Mouse (Mus musculus) limb, embryonic 15.5 days (tissue): ENCODE results near the gene Crygc. TPM values are rescaled to one million over a fixed set of nuclear protein-coding genes. Genes with fewer than 3 reads are reported as not detected.

Experiments used
- ATAC-seq: fragments of 200-750 bp; cut with Nextera tagmentation; 2 replicates; pipeline ENCODE4 v1.8.0; 2017; ENCODE audit warnings: low read depth, moderate TSS enrichment; ENCODE audit not compliant: insufficient number of reproducible peaks, low FRiP score, low TSS enrichment
- H3K27ac ChIP-seq: fragments of 300-500 bp; sonication (generic); 2 replicates; pipeline ENCODE4 v1.5.1; 2015; ENCODE audit warnings: moderate library complexity, mild to moderate bottlenecking, inconsistent platforms
- H3K27me3 ChIP-seq: fragments of 300-500 bp; sonication (generic); 2 replicates; pipeline ENCODE4 v1.6.1; 2015; ENCODE audit warnings: inconsistent platforms
- H3K36me3 ChIP-seq: fragments of 300-500 bp; sonication (generic); 2 replicates; pipeline ENCODE4 v1.6.1; 2015; ENCODE audit warnings: inconsistent platforms
- H3K4me1 ChIP-seq: fragments of 300-500 bp; sonication (generic); 2 replicates; pipeline ENCODE4 v1.6.1; 2015; ENCODE audit warnings: inconsistent platforms
- H3K4me2 ChIP-seq: fragments of 300-500 bp; sonication (generic); 2 replicates; pipeline ENCODE4 v1.6.1; 2015; ENCODE audit warnings: mild to moderate bottlenecking, inconsistent platforms
- H3K4me3 ChIP-seq: fragments of 300-500 bp; sonication (generic); 2 replicates; pipeline ENCODE4 v1.5.1; 2015; ENCODE audit warnings: mild to moderate bottlenecking, inconsistent platforms
- H3K9ac ChIP-seq: fragments of 300-500 bp; sonication (generic); 2 replicates; pipeline ENCODE4 v1.6.1; 2015; ENCODE audit warnings: inconsistent platforms
- H3K9me3 ChIP-seq: fragments of 300-500 bp; sonication (generic); 2 replicates; pipeline ENCODE4 v1.6.1; 2016; ENCODE audit warnings: inconsistent platforms
- WGBS: fragments of 180-500 bp; shearing (Covaris S2); methylation state at CpG from one replicate; pipeline ENCODE4 v1.1.7; 2015; 5-methylcytosine and 5-hydroxymethylcytosine counted together
- polyA plus RNA-seq: library from polyadenylated mRNA; unstranded; fragments of >200 nt; fragmentation: Nextera tagmentation; extraction: Ambion mirVana; gene quantifications from 2 replicates; pipeline ENCODE4 v1.2.1, GENCODE M21; 2015

The Crygc gene
- not detected in 2 replicates for polyA plus RNA-seq

GRCm38 (mm10) chr1:65073589-65073988, at the start of gene Crygc:
Crygc (minus strand) TSS chr1:65073689.
- no peak within 1 kb of the TSS for H3K9ac ChIP-seq
- H3K27me3 ChIP-seq, result no peaks in the 10 kb centered on the region
- H3K4me3 ChIP-seq, result no peak within 1 kb of the TSS
- ATAC-seq, result no peak
- H3K4me1 ChIP-seq, result no peaks in the 10 kb centered on the region
- WGBS, result 81% methylated on average over 6 of the region's 6 CpGs
- no peak within 1 kb of the TSS for H3K27ac ChIP-seq
- no peak within 1 kb of the TSS for H3K4me2 ChIP-seq
- no peaks in the 10 kb centered on the region for H3K9me3 ChIP-seq
- H3K36me3 ChIP-seq, result no peaks in the 10 kb centered on the region

DNA sequence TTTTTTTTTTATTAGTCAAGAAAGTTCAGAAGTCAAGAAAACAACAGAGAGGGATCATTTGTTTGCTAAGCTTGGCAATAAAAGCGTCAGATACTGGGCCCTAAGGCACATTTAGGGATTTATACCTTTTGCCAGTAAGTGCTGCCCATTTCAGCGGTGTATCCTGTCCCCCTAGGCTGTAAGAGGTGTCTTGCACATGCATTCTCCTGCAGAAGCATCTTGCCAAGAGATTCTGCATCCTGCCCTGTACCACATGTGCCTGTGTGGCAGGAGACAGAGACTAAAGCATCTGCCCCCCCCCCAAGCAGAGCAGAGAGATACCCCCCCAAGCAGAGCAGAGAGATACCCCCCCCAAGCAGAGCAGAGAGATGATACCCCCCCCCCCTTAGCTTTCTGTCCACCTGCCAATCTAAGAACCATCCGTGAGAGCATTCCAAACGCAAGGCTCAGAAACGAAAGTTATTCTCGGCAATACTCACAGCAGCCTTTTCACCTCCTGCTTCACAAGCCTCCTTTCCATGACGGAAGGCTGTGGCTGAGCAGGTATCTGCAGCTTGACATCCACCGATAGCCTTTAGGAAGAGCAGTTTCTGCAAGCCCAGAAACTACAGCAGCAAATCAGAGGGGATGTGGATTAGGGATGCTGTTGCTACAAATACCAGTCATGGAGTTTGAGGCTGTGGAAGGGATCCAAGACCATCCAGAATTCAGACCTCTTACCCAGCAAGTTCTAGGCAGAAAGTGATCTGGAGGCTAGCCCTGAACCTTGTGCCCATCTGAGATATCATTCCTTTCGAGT, 49.3 kb upstream of the Crygc start, which contains the start of gene D630023F18Rik:
Gene D630023F18Rik, minus strand, starts transcription at position 641 of the 799 bp plus-strand sequence.
- no peak for ATAC-seq
- no peaks in the 10 kb centered on the region for H3K27me3 ChIP-seq
- H3K4me3 ChIP-seq, result no peak within 1 kb of the TSS
- no peak within 1 kb of the TSS for H3K9ac ChIP-seq
- H3K4me2 ChIP-seq, result peak within 1 kb of the TSS; percentile 30
- WGBS, result 16% methylated on average over 9 of the region's 9 CpGs
- H3K4me1 ChIP-seq, result no peaks in the 10 kb centered on the region
- H3K36me3 ChIP-seq, result no peaks in the 10 kb centered on the region
- H3K9me3 ChIP-seq, result no peaks in the 10 kb centered on the region
- no peak within 1 kb of the TSS for H3K27ac ChIP-seq

DNA sequence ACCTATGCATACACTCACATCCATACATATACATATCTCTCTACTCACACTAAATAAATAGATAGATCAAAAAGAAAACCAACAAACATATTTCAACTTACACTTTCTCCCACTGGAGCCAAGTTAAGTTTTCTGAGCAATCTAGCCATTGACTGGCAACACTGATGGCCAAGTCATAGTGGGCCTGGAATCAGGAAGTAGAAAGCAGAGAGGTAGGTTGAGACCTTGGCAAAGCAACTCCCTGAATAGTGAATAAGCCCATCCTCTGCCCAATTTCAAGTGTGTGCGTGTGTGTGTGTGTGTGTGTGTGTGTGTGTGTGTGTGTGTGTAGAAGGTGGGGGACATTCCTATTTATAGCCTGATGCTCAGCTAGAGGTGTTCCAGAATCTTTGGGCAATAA, 45.9 kb upstream of the Crygc start, which contains the start of gene Gm28845:
Gene Gm28845, minus strand, starts transcription at position 121 of the 400 bp plus-strand sequence.
- ATAC-seq, result no peak
- WGBS, result 77% methylated on average over 1 of the region's 1 CpGs
- no peaks in the 10 kb centered on the region for H3K36me3 ChIP-seq

GRCm38 (mm10) chr1:65118150-65118913, 44.8 kb upstream of the Crygc start:
- no peak overlapping the region for H3K4me2 ChIP-seq
- H3K9me3 ChIP-seq, result no peaks in the 10 kb centered on the region
- no peak overlapping the region for H3K9ac ChIP-seq
- no peaks in the 10 kb centered on the region for H3K4me1 ChIP-seq
- 65% methylated on average over 8 of the region's 8 CpGs for WGBS
- no peak overlapping the region for H3K27ac ChIP-seq
- H3K36me3 ChIP-seq, result no peaks in the 10 kb centered on the region
- no peaks in the 10 kb centered on the region for H3K27me3 ChIP-seq
- no peak for ATAC-seq
- H3K4me3 ChIP-seq, result no peak overlapping the region

More for the DNA sequence above, 45.9 kb upstream of the Crygc start, which contains the start of gene Gm28845:
- H3K27me3 ChIP-seq, result no peaks in the 10 kb centered on the region
- no peak within 1 kb of the TSS for H3K4me2 ChIP-seq
- no peaks in the 10 kb centered on the region for H3K4me1 ChIP-seq
- no peak within 1 kb of the TSS for H3K27ac ChIP-seq
- H3K9me3 ChIP-seq, result no peaks in the 10 kb centered on the region
- H3K4me3 ChIP-seq, result no peak within 1 kb of the TSS
- no peak within 1 kb of the TSS for H3K9ac ChIP-seq

DNA sequence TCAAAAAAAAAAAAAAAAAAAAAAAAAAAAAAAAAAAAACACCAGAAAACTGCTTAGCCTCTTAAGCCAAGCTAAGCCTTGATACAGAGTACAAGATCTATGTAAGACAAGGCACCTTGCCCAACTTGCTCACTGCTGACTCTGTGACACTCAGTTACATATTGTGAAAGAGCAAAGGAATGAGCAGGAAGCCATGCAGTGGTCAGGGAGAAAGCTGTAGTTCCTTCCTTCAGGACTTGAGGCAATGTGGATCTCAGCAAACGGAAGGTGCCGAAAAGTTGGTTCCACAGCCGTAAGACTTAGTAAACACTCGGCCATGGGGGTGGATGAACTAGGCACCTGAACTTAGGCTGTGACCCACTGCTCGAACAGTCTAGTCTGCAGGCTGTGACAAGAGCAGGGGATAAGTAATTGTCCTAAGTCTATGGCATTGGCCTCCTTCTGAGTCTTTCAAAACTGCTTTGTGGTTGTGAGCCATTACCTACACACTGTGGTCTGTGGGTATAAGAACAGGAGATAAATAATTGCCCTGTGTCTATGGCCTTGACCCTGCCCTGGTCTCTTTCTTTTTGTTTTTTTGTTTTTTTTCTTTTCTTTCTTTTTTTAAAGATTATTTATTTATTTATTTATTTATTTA, 40.2 kb upstream of the Crygc start:
- H3K27ac ChIP-seq, result no peak overlapping the region
- H3K4me1 ChIP-seq, result peaks cover 8% of the 10 kb centered on the region; the same call in 1 of the 2 replicates
- no peaks in the 10 kb centered on the region for H3K9me3 ChIP-seq
- H3K4me3 ChIP-seq, result no peak overlapping the region
- no peaks in the 10 kb centered on the region for H3K36me3 ChIP-seq
- ATAC-seq, result no peak
- no peak overlapping the region for H3K9ac ChIP-seq
- no peaks in the 10 kb centered on the region for H3K27me3 ChIP-seq
- WGBS, result 87% methylated on average over 5 of the region's 5 CpGs
- H3K4me2 ChIP-seq, result no peak overlapping the region

- H3K4me1 ChIP-seq, result peaks cover 8% of the 10 kb centered on the region; the same call in 1 of the 2 replicates
- no peaks in the 10 kb centered on the region for H3K27me3 ChIP-seq
- ATAC-seq, result no peak
- no peak overlapping the region for H3K27ac ChIP-seq
- H3K4me2 ChIP-seq, result peak overlapping the region; percentile 27
- no peaks in the 10 kb centered on the region for H3K36me3 ChIP-seq
- WGBS, result 59% methylated on average over 14 of the region's 14 CpGs
- 0 out of 2 replicates have a peak overlapping the region, but pooled peaks have one; percentile 4 for H3K4me3 ChIP-seq
- H3K9me3 ChIP-seq, result no peaks in the 10 kb centered on the region
- H3K9ac ChIP-seq, result no peak overlapping the region
Observed at GRCm38 (mm10) chr1:65112807-65113196, 39.3 kb upstream of the Crygc start.

GRCm38 (mm10) chr1:65112031-65112806, 38.7 kb upstream of the Crygc start:
- Histone ChIP-seq H3K27ac (no peak overlapping the region), H3K4me2 (peak overlapping the region; percentile 27), H3K36me3 (no peaks in the 10 kb centered on the region), H3K4me3 (peak overlapping the region; percentile 4; the same call in 1 of the 2 replicates), H3K9me3 (no peaks in the 10 kb centered on the region), H3K27me3 (no peaks in the 10 kb centered on the region), H3K4me1 (peaks cover 8% of the 10 kb centered on the region; the same call in 1 of the 2 replicates), H3K9ac (no peak overlapping the region)
- no peak for ATAC-seq
- 11% methylated on average over 8 of the region's 8 CpGs for WGBS

- H3K9me3 ChIP-seq, result no peaks in the 10 kb centered on the region
- H3K36me3 ChIP-seq, result no peaks in the 10 kb centered on the region
- no peak for ATAC-seq
- H3K4me3 ChIP-seq, result no peak overlapping the region
- 70% methylated on average over 25 of the region's 25 CpGs for WGBS
- peaks cover 8% of the 10 kb centered on the region; the same call in 1 of the 2 replicates for H3K4me1 ChIP-seq
- H3K4me2 ChIP-seq, result no peak overlapping the region
- H3K9ac ChIP-seq, result no peak overlapping the region
- H3K27ac ChIP-seq, result no peak overlapping the region
- no peaks in the 10 kb centered on the region for H3K27me3 ChIP-seq
Observed at GRCm38 (mm10) chr1:65109756-65110435, 36.4 kb upstream of the Crygc start.

- Histone ChIP-seq H3K4me3 (no peak overlapping the region), H3K4me2 (no peak overlapping the region), H3K9me3 (no peaks in the 10 kb centered on the region), H3K36me3 (no peaks in the 10 kb centered on the region), H3K27me3 (no peaks in the 10 kb centered on the region), H3K27ac (no peak overlapping the region), H3K9ac (no peak overlapping the region), H3K4me1 (peaks cover 8% of the 10 kb centered on the region; the same call in 1 of the 2 replicates)
- ATAC-seq, result no peak
- WGBS, result 80% methylated on average over 8 of the region's 8 CpGs
Observed at GRCm38 (mm10) chr1:65109196-65109595, 35.7 kb upstream of the Crygc start.

DNA sequence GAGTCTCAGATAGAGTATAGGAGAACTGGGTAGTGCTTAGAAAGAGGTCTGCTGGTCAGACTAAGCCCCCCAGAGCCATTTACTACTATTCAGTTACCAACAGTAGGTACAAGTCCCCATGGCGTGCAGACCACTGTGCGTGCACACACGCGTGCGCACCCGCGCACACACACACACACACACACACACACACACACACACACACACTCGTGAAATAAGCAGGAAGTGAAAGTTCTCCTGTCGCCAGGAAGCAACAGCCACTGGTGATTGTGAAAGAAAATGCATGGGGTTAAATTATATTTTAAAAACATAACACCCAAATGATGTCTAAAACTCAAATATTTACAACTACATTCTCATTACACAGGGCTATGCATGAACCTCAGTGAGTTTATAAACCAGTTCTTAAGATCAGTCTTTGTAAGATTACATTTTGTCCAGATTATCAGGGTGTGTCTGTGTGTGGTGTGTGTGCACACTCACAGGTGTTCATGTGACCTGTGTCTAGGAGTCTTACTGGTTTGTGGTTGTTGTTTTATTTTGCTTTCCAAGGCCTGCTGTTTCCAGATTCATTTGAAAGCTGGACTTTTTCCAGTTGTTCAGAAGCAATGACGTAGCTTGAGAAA, 34.3 kb upstream of the Crygc start:
- 83% methylated on average over 10 of the region's 10 CpGs for WGBS
- ATAC-seq, result no peak

More for the DNA sequence above, 34.3 kb upstream of the Crygc start:
- Histone ChIP-seq H3K9me3 (no peaks in the 10 kb centered on the region), H3K4me3 (no peak overlapping the region), H3K9ac (no peak overlapping the region), H3K4me2 (no peak overlapping the region), H3K36me3 (no peaks in the 10 kb centered on the region), H3K4me1 (peaks cover 4% of the 10 kb centered on the region; the same call in 1 of the 2 replicates), H3K27ac (no peak overlapping the region), H3K27me3 (no peaks in the 10 kb centered on the region)
